Mouse (Mus musculus) small intestine, adult 2 months (tissue): ENCODE results near the gene Txn2.

Experiments used
- CTCF ChIP-seq: fragments of 200-500 bp; IDR thresholded peaks from 2 replicates; pipeline ENCODE4 v1.5.1; 2012; ENCODE audit warnings: low read depth, mild to moderate bottlenecking, control low read depth, inconsistent platforms, low read length, moderate library complexity, mixed read lengths; ENCODE audit not compliant: insufficient replicate concordance, insufficient read length; ENCODE audit errors: extremely low read depth
- POLR2A ChIP-seq: fragments of 200-500 bp; IDR thresholded peaks from 2 replicates; pipeline ENCODE4 v1.6.1; 2012; ENCODE audit warnings: low read depth, mild to moderate bottlenecking, control low read depth, inconsistent platforms, low read length, moderate library complexity

DNA sequence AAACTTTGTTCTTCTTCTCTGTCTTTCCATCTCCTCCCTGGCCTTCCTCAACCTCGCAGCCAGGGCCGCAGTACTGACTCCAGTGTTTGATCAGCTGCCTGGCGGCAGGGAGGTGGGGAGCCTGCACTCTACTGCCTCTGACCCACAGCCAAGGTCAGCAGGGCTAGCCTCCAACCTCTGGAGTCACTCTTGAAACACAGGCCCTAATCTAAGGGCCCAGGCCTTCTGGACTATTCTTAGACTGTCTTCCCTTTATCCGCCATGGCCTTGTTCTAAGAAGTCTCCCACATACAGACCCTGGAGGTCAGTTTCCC lies 45.2 kb downstream of the Txn2 start:
- TF ChIP-seq POLR2A: no peak
- TF ChIP-seq CTCF: no peak
